Mouse (Mus musculus) forebrain, embryonic 16.5 days (tissue): ENCODE results near the gene Gpr31b. TPM values are rescaled to one million over a fixed set of nuclear protein-coding genes. Genes with fewer than 3 reads are reported as not detected.
"Not testable (repeated sequence)": the region's sequence is repeated elsewhere in the genome, so short reads cannot be mapped to it uniquely, and the experiment has no call there.

Experiments used
- ATAC-seq: fragments of 200-750 bp; cut with Nextera tagmentation; 2 replicates; pipeline ENCODE4 v1.8.0; 2017; ENCODE audit warnings: mild to moderate bottlenecking, moderate library complexity
- H3K27ac ChIP-seq: fragments of 300-500 bp; sonication (generic); 2 replicates; pipeline ENCODE4 v1.5.1; 2014; ENCODE audit warnings: low read length, control low read depth
- H3K27me3 ChIP-seq: fragments of 300-500 bp; sonication (generic); replicated peaks from 2 replicates; pipeline ENCODE4 v1.6.1; 2014; ENCODE audit warnings: low read length; ENCODE audit not compliant: control insufficient read depth, insufficient read depth
- H3K36me3 ChIP-seq: fragments of 300-500 bp; sonication (generic); 2 replicates; pipeline ENCODE4 v1.6.1; 2014; ENCODE audit not compliant: control insufficient read depth, insufficient read depth
- H3K4me1 ChIP-seq: fragments of 300-500 bp; sonication (generic); replicated peaks from 2 replicates; pipeline ENCODE4 v1.6.1; 2014; ENCODE audit warnings: low read length; ENCODE audit not compliant: control insufficient read depth, insufficient read depth
- H3K4me2 ChIP-seq: fragments of 300-500 bp; sonication (generic); 2 replicates; pipeline ENCODE4 v1.6.1; 2014; ENCODE audit warnings: mild to moderate bottlenecking, low read length, control low read depth
- H3K4me3 ChIP-seq: fragments of 300-500 bp; sonication (generic); replicated peaks from 2 replicates; pipeline ENCODE4 v1.5.1; 2014; ENCODE audit warnings: mild to moderate bottlenecking, low read length, control low read depth
- H3K9ac ChIP-seq: fragments of 300-500 bp; sonication (generic); replicated peaks from 2 replicates; pipeline ENCODE4 v1.6.1; 2014; ENCODE audit warnings: low read depth, low read length, control low read depth
- H3K9me3 ChIP-seq: fragments of 300-500 bp; sonication (generic); 2 replicates; pipeline ENCODE4 v1.6.1; 2016; ENCODE audit warnings: low read length; ENCODE audit not compliant: control insufficient read depth
- WGBS: fragments of 180-500 bp; shearing (Covaris S2); extraction: QIAGEN DNeasy Blood & Tissue Kit; methylation state at CpG from one replicate; pipeline ENCODE4 v1.1.7; 2014; 5-methylcytosine and 5-hydroxymethylcytosine counted together
- polyA plus RNA-seq: library from polyadenylated mRNA; unstranded; fragments of >200 nt; fragmentation: Nextera tagmentation; extraction: Ambion mirVana; gene quantifications from 2 replicates; pipeline ENCODE4 v1.2.1, GENCODE M21; 2015

The Gpr31b gene
- polyA plus RNA-seq = 0.25 and 0.58 TPM in 2 replicates

GRCm38 (mm10) chr17:13052124-13052813 is at the start of gene Gpr31b:
Gene Gpr31b (minus strand): TSS chr17:13052296.
- no CpG with 5 or more reads among the region's 8 CpGs for WGBS
- H3K27ac ChIP-seq, H3K9me3 ChIP-seq: not testable (repeated sequence)

GRCm38 (mm10) chr17:13092960-13093359 is 40.9 kb upstream of the Gpr31b start:
- not testable (repeated sequence) for H3K4me3 ChIP-seq, H3K4me2 ChIP-seq, H3K4me1 ChIP-seq, H3K27ac ChIP-seq, H3K36me3 ChIP-seq, H3K9ac ChIP-seq, H3K27me3 ChIP-seq, ATAC-seq, H3K9me3 ChIP-seq
- 100% methylated on average over 2 of the region's 4 CpGs for WGBS

More at GRCm38 (mm10) chr17:13052124-13052813, at the start of gene Gpr31b:
- H3K9ac ChIP-seq, H3K27me3 ChIP-seq, H3K4me1 ChIP-seq, H3K4me3 ChIP-seq, ATAC-seq, H3K36me3 ChIP-seq, H3K4me2 ChIP-seq: not testable (repeated sequence)

- peak; percentile 52; the same call in 1 of the 2 replicates for ATAC-seq
Measured at GRCm38 (mm10) chr17:13092100-13092764, 40.1 kb upstream of the Gpr31b start.

DNA sequence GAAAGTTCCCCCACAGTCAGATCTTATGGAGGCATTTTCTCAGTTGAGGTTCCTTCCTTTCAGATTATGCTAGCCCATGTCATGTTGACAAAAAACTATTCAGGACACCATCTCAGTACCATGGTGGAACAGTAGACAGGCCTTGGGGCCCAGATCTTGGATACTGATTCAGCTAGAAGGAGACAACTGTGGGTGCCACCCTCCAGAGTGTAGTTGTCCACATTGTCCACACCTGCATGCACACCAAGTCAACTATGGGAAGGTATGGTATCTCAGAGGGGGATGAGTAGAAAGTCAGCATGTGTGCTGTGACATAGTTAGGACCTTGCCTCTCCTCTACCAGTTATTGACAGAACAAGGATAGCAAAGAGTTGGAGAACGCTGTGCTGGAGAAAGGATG is 39.4 kb upstream of the Gpr31b start:
- H3K4me2 ChIP-seq, H3K4me1 ChIP-seq, H3K27ac ChIP-seq, H3K4me3 ChIP-seq, H3K36me3 ChIP-seq, ATAC-seq, H3K9ac ChIP-seq, H3K27me3 ChIP-seq, H3K9me3 ChIP-seq: not testable (repeated sequence)
- no CpG with 5 or more reads among the region's 1 CpGs for WGBS

More at GRCm38 (mm10) chr17:13092100-13092764, 40.1 kb upstream of the Gpr31b start:
- not testable (repeated sequence) for H3K9ac ChIP-seq, H3K4me1 ChIP-seq, H3K9me3 ChIP-seq, H3K4me2 ChIP-seq, H3K36me3 ChIP-seq, H3K27ac ChIP-seq, H3K4me3 ChIP-seq, H3K27me3 ChIP-seq
- WGBS = 43% methylated on average over 5 of the region's 8 CpGs

GRCm38 (mm10) chr17:13069227-13069626 is 17.1 kb upstream of the Gpr31b start:
- H3K9ac ChIP-seq, H3K36me3 ChIP-seq, H3K4me1 ChIP-seq, ATAC-seq, H3K27me3 ChIP-seq, H3K27ac ChIP-seq, H3K4me3 ChIP-seq, H3K9me3 ChIP-seq, H3K4me2 ChIP-seq: not testable (repeated sequence)
- WGBS = 88% methylated on average over 3 of the region's 5 CpGs

DNA sequence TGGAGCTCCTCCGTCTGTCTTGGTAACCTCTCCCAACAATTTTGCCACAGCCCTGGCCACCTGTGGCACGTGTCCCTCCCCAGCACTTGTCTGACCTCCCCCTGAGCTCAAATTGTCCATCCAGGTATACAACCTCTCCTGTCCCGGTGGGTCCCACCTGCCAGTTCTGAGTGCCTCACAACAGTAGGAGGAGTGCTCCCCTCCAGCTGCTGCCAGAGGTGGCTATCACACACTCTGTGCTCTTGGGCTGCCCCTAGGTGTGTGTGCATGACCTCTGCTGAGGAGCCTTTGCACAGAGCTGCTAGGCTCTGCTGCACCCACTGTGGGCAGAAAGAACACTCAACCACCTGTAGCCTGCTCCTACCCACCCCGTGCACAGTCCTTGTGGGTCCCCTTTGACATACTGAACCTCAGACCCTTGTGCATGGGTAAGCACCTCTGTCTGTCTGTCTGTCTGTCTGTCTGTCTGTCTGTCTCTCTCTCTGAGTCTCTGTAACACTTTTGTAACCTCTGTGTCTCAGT is 15.8 kb upstream of the Gpr31b start:
- not testable (repeated sequence) for H3K4me3 ChIP-seq, H3K27ac ChIP-seq, H3K9ac ChIP-seq, H3K9me3 ChIP-seq, ATAC-seq, H3K4me1 ChIP-seq, H3K4me2 ChIP-seq, H3K36me3 ChIP-seq, H3K27me3 ChIP-seq
- WGBS = no CpG with 5 or more reads among the region's 4 CpGs

GRCm38 (mm10) chr17:13062882-13063281 is 10.8 kb upstream of the Gpr31b start:
- H3K9ac ChIP-seq, H3K36me3 ChIP-seq, H3K27me3 ChIP-seq, ATAC-seq, H3K4me3 ChIP-seq, H3K4me1 ChIP-seq, H3K9me3 ChIP-seq, H3K4me2 ChIP-seq, H3K27ac ChIP-seq: not testable (repeated sequence)
- WGBS = 93% methylated on average over 4 of the region's 7 CpGs

DNA sequence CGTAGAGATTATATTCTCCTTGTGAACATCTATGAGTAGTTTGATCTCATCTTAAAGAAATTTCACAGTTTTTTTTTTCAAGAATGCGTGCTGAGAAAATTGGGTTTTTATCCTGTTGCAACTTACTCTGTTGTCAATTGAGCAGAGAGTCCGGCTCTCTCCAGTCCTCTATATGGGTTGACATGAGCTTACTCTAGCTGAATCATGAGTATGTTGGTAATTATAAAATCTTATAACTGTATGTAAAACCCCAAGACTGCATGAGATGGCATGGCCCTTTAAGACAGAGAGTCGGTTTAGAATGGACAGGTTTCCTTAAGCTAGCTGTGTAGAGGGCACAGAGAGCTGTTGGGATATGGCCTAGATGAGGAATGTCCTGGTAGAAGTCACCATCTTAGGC is 8.7 kb upstream of the Gpr31b start, which contains the start of gene Tcp10b:
Gene Tcp10b, plus strand, starts transcription at position 301 of the 400 bp plus-strand sequence.
- H3K27ac ChIP-seq, H3K36me3 ChIP-seq, H3K9ac ChIP-seq, H3K9me3 ChIP-seq, H3K4me1 ChIP-seq, H3K4me2 ChIP-seq, H3K27me3 ChIP-seq, ATAC-seq, H3K4me3 ChIP-seq: not testable (repeated sequence)
- 93% methylated on average over 3 of the region's 4 CpGs for WGBS

DNA sequence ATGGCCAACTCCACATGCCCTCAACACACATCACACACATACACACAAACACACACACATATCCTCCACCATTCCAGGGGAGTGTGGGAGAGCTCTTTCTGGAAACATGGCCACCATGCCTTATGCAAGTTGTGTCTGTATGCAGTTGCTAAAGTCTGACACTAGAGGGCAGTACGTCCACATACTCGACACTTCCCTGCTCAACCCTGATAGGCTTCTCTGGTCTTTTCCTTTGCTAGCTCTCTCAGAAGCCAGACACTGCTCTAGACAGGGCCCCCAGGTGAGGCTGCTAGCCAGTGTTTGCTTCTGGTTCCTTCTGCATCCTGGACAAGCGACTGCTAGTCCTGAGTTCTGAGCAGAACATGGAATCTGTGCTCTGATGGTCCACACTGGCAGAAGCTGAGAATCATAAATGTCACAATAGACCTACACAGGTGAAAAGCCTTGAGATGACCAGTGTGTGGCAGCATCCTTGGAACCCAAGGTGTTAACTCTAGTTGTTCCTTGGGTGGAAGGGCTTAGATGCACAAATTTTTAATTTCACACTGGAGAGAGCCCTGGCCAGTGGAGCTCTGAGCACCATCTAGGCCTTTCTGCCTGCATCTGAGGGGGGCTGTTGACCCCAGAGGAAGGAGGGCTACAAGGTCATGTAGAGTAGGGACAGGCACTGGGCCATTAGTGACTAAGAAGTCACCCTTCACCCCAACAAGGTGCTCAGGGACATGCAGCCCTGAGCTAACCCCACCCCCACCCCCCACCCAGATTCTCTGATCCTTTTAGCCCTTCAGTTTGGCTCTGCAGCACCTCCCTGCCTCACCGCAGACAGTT is 8.0 kb downstream of the Gpr31b start:
- H3K9ac ChIP-seq, H3K27me3 ChIP-seq, H3K4me3 ChIP-seq, H3K4me1 ChIP-seq, H3K27ac ChIP-seq, H3K4me2 ChIP-seq, H3K36me3 ChIP-seq, H3K9me3 ChIP-seq: not testable (repeated sequence)
- ATAC-seq = peak; percentile 92
- WGBS = 8% methylated on average over 3 of the region's 4 CpGs
